Mouse (Mus musculus): Measurements from ENCODE around the gene Rita1.

Gene Rita1

DNA sequence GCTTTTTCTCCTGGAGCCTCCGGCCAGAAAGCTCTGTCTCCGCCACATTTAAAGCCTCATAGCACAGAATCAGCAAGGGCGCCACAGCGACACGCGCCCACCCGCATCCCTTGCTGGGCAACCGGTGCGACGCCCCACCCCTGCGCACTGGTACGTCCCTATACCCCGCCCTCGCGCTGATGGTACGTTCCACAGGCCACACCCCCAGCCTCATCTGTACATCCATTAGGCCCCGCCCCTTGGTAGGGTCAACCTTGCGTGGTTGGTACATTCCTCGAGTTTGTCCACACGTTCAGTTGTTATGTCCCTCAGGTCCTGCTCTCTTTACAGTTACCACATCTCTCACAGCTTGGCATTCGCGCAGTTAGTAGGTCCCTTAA lies at the start of gene Rita1, which contains the start of gene Ddx54:
TSS of gene Rita1 (minus strand) at position 148 of the 380 bp plus-strand sequence.
TSS of gene Ddx54 (plus strand) at position 298 of the 380 bp plus-strand sequence.
- peak; percentile 79 for DNase-seq (ENCODE audit: extremely low read depth, low read depth)

DNA sequence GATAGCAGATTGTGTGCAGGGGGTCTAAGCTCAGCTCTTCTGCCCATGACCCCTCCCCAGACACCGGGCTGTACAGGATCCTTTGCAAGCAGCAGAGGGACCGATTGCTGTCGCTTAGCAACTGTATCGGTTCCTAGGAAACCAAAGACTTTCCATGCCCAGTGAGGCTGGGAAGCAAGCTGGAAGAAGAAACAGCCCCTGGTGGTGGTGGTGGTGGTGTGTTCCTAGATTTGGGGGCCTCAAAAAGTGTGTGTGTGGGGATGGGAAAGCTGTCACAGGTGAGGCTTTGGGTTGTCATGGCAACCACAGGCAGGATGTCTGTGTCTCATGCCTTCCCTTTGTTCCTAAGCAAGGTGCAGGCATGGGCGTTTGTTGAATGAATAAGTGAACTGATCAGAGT lies 48.4 kb upstream of the Rita1 start:
- no peak for DNase-seq (ENCODE audit: extremely low read depth, low read depth)

GRCm38 (mm10) chr5:120656281-120656751 lies 43.9 kb upstream of the Rita1 start:
- no peak for DNase-seq (ENCODE audit: extremely low read depth, low read depth)

DNA sequence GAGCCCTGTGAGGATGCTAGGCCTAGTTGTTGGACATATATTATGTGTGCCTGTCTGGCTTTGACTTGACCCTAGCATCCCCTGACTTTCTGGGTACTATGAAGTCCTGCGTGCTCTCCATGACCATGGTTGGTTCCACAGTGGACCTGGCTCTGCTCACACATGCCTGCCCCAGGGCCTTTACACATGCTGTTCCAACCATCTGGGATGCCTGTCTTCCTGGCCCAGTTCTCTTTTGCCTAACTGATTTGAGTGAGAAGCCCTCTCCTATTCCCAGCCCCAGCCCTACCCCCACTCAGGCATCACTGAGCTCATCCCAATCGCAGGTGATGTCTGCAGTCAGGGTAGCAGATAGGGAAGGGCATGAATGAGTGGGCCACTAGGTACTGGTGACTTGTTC lies 41.5 kb upstream of the Rita1 start:
- no peak for DNase-seq (ENCODE audit: extremely low read depth, low read depth)

GRCm38 (mm10) chr5:120652915-120653701 lies 40.7 kb upstream of the Rita1 start:
- DNase-seq (ENCODE audit: extremely low read depth, low read depth) = no peak

GRCm38 (mm10) chr5:120651230-120651629 lies 38.8 kb upstream of the Rita1 start:
- DNase-seq (ENCODE audit: extremely low read depth, low read depth) = no peak

DNA sequence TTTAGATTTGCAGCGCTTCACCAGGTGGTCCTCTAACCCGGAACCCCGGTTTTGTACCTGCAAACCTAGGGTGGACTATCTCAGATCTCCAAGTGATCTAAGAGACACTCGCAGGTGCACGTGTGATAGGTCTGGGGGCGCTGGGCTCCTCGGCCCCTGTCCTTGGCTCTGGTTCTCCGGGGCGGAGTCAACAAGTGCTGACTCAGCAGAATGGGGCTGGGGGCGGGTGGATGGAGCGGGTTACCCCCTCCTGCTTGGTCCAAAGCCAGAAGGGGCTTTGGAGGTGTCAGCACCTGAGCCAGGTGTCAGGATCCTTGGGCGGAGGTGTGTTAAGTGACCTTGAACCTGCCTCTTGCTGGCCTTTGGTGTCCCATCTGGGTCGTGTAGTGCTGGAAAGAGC lies 37.5 kb upstream of the Rita1 start:
- no peak for DNase-seq (ENCODE audit: extremely low read depth, low read depth)

DNA sequence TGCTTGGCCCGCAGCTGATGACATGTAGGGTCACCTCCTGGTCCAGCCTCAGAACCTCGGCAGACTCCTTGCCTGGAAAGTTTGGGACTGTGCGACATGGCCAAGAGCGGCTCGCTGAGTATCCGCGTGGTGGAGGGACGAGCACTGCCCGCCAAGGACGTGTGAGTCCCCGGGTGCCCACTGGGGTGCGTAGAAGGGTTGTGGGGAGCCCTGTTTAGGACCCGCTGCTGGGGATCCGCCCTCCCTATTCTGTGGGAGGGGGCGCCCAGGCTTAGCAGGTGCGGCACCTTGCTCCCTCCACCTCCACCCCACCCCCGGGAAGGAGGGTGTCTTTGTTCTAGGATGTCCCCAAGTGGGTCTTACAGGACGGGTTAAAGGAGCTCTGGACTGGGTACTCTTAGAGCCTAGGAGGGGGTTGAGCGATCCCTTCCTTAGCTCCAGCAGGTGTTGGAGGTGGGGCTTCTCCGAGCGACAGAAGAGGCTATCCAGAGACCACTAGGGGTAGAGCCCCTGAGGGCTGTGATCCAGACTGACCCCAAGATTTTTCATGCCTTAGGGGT lies 37.1 kb upstream of the Rita1 start:
- no peak for DNase-seq (ENCODE audit: extremely low read depth, low read depth)

DNA sequence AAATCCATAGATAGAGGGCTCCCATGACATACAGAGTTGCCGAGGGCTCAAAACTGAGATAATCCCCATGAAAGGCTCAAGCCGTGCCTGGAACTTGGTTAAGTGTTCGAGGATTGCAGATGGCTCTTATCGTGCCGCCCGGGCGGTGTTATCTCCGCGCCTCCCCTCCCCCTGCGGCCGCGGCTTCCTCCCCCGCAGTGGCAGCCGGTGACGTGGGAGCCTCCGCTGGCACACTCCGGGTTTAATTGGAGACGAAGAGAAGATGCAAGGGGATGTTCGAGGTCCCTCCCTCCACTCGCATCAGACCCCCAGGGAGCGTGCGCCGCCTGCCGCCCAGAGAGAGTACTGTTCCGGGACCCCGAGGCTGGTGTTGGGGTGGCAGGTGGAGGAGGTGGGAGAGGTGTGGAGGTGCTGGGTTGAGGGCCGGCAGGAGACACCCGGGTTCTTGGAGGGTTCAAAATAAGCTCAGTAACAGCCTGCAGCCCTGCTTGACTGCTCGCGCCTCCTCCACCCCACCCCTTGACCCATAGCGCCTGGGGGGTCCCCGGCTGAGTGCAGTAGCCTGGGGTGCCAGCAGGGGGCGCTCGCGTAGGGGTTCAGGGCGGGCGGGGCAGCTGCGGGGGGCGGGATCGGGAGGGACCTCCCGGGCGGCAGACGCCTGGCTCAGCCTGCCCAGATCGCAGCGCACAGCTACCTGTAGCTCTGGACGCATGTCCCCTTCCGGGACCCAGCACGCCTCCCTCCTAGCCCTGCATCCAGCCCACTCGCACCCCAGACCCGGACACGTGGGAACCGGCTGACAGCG lies 36.4 kb upstream of the Rita1 start, which contains the start of gene Rasal1:
TSS of gene Rasal1 (plus strand) at position 244 of the 805 bp plus-strand sequence.
- peak; percentile 77 for DNase-seq (ENCODE audit: extremely low read depth, low read depth)

- no peak for DNase-seq (ENCODE audit: extremely low read depth, low read depth)
Measured at GRCm38 (mm10) chr5:120647814-120648491, 35.6 kb upstream of the Rita1 start.

DNA sequence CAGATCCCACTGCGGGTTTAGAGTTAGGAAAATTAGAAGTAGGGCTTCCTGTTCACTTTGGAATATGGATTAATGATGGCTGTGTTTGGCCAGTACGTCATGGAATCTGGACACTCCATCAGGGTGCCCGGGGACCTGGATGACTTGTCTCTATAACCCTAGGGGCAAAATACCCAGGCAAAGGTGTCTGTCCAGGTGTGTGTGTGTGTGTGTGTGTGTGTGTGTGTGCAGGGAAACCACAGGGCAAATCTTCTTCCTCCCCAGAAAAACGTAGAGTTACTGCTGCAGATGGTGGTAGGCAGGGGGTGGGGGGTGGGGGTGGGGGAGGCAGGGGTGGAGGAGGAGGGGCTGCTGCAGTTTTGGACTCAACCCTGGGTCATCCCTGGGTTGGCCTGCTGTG lies 35.0 kb upstream of the Rita1 start:
- DNase-seq (ENCODE audit: extremely low read depth, low read depth) = no peak

GRCm38 (mm10) chr5:120645851-120646250 lies 33.5 kb upstream of the Rita1 start:
- DNase-seq (ENCODE audit: extremely low read depth, low read depth) = no peak

DNA sequence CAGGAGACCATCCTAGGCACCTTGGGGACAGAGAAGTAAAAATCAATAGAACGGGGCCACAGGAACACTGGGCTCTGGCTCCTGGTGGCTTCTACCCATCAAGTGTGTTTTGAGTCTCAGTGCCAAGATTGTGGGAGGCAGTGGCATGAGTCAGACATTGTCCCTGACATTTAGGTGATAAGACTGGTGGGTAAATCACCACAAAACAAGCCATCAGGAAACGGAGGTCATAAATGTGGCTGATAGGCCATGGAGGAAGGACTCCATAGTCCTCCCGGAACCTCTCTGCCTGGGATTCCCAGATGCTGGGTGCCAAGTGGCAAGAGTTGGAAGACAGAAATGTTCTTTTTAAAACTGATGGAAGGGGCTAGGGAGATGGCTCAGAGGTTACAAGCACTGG lies 31.8 kb upstream of the Rita1 start:
- no peak for DNase-seq (ENCODE audit: extremely low read depth, low read depth)

DNA sequence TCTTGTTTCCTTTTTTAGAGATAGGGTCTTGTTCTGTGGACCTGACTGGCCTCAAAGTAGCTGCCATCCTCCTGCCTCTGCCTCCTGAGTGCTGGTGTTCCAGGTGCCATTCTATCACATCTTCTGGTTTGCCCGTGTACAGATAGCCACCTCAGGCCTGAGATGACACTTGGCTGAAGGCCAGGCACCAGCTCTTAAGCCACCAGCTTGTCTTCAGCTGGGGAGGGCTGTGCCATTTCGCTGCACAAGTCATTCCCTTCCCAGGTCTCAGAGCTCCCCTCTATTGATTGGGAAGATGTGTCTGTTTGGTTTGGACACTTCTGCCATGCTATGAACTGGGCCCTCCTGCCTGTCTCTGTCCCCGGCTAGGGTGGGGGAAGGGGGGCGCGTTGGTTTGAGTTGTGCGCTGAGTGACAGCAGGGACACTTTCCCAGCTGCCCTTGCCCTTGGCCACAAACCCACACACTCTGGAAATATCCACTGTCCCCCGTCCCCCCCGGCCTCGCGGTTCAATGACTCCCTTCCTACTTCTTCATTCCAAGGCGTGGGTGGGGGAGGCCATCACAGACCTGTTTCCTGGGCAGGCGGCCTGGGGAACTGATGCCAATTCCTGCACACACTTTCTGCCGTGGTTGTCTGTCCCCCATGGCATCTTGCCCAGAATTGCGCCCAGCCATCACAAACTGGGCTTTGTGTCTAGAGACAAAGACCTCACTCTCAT lies 31.1 kb upstream of the Rita1 start:
- no peak for DNase-seq (ENCODE audit: extremely low read depth, low read depth)

- DNase-seq (ENCODE audit: extremely low read depth, low read depth) = no peak
Measured at GRCm38 (mm10) chr5:120640094-120640493, 27.7 kb upstream of the Rita1 start.

DNA sequence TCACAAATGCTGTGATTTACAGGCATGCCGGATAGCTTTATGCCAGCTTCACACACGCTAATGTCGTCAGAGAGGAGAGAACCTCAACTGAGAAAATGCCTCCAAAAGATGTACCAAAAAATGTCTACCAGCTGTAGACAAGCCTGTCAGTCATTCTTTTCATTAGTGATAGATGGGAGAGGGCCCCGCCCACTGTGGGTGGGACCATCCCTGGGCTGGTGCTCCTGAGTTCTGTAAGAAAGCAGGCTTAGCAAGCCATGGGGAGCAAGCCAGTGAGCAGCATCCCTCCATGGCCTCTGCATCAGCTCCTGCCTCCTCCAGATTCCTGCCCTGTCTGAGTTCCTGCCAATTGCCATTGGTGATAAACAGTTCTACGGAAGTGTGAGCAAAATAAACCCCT lies 23.2 kb upstream of the Rita1 start:
- DNase-seq (ENCODE audit: extremely low read depth, low read depth) = no peak

DNA sequence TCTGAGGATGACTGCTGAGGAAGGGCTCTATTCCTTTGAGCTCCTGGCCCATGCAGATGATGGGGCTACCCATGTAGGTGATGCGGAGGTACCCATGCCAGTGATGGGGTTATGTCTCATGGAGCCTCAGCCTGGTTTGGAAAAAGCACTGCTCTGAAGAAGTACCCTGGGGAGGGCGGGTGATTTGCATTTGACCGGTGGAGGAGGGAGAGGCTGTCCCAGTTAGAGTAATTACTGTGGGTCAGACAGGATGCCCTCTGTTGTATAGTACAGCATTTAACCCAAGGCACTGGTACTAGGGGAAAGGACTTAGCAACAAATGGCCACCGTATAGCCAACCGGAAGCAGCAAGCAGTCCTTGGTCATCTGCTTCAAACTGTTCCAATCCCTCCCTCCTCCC lies 22.5 kb upstream of the Rita1 start:
- DNase-seq (ENCODE audit: extremely low read depth, low read depth) = no peak

GRCm38 (mm10) chr5:120634131-120634530 lies 21.7 kb upstream of the Rita1 start, which contains the start of gene Cfap73:
Gene Cfap73 (minus strand): TSS chr5:120634235.
- no peak for DNase-seq (ENCODE audit: extremely low read depth, low read depth)

DNA sequence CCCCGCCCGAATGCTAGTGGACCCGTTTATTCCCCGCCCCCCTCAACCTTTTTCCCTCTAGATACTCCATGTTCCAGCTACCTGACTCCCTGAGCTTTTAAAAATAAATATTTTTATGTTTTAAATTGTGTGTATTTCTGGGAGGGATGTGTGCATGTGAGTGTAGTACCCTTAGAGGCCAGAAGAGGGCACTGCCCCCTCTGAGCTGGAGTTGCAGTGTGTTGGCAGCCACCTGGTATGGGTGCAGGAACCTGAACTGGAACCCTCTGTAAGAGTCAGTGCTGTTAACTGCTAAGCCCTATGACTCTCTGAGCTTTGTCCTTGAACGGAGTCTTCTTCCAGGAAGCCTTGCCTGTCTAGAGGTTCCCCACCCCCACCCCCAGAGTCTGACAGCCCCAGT lies 19.5 kb upstream of the Rita1 start:
- DNase-seq (ENCODE audit: extremely low read depth, low read depth) = no peak

- DNase-seq (ENCODE audit: extremely low read depth, low read depth) = no peak
Measured at GRCm38 (mm10) chr5:120631128-120631527, 18.7 kb upstream of the Rita1 start.

DNA sequence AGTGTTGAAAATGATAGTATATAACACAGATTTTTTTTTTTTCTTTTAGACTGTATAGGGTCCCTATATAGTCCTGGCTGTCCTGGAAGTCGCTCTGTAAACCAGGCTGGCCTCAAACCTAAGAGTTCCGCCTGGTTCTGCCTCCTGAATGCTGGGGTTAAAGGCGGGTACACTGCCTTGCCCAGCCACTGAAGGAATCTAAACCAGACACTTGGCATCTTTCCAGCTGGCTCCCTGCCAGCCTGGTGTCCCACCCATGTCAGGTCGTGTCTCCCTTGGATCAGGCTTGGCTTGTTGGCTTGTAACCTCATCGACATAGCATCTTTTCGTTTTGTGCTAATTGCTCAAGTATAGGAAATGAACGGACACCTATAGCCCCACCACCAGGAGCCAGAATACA lies 16.2 kb upstream of the Rita1 start:
- DNase-seq (ENCODE audit: extremely low read depth, low read depth) = no peak

Data from MEL-GATA-1-ER (cell line).